Mouse (Mus musculus): ENCODE measurements at regions not wholly inside any gene's neighbourhood (a gene's known extent, or its start where the extent isn't known, plus 50 kb on each side); places are given as distances from the start of the nearest gene placed in this dataset.

DNA sequence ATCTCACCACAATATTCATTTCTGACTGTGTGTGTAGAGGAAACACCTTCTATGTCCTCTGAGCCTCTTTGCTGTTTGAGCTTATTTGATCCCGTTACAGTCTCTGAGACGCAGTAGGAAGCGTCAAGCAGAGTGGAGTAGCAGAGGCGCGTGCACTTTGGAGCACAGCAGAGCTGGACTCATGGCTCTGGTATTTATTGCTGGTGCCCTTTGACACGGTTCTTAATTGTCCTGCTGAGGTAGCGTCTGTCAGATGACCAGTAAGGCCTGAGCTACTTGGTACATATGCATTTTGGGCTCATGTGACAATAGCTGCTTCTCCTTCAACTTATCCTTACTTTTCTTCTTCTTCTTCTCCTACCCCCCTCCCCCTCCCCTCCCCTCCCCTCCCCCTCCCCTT, 195.8 kb downstream of the Foxo1 start:
- H3K27ac ChIP-seq (ENCODE audit: insufficient read depth, low read length) = no peak overlapping the region
- TF ChIP-seq POLR2A (IDR thresholded peaks at IDR 0.05; ENCODE audit: borderline replicate concordance, insufficient read depth, low read length) (no peak), CTCF (IDR thresholded peaks at IDR 0.05; ENCODE audit: borderline replicate concordance, insufficient read depth, low read depth, low read length) (no peak)
- H3K4me1 ChIP-seq (ENCODE audit: control insufficient read depth, insufficient read depth, low read length) = peaks cover 11% of the 10 kb centered on the region
- no peaks in the 10 kb centered on the region for H3K27me3 ChIP-seq (ENCODE audit: control insufficient read depth, insufficient read depth, low read length)
- DNase-seq = no peak
- 64% methylated on average over 7 of the region's 7 CpGs for WGBS
- no peak overlapping the region for H3K4me3 ChIP-seq (replicated peaks; ENCODE audit: insufficient read depth, low read depth, low read length)

DNA sequence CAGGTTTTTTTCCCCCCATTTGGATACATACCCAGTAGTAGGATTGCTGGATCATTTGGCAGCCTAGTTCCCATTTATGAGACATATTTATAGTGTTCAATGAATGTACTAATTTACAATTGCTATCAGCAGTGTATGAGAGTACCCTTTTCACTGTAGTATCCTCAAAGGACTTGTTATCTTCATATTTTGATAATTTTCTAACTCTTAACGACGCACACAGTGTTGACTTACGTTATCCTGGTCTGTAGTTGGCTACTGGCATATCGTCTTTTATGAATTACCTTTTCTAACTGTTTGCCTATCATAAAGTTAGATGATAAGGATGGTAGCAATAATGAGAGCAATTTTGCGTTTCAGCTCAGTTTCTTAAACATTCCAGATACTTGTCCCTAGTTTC, 186.8 kb downstream of the Foxo1 start:
- no peak overlapping the region for H3K4me3 ChIP-seq (replicated peaks; ENCODE audit: insufficient read depth, low read depth, low read length)
- no peak overlapping the region for H3K27ac ChIP-seq (ENCODE audit: insufficient read depth, low read length)
- no peaks in the 10 kb centered on the region for H3K4me1 ChIP-seq (ENCODE audit: control insufficient read depth, insufficient read depth, low read length)
- no peak for DNase-seq
- no peak for TF ChIP-seq CTCF (IDR thresholded peaks at IDR 0.05; ENCODE audit: borderline replicate concordance, insufficient read depth, low read depth, low read length)
- TF ChIP-seq POLR2A (IDR thresholded peaks at IDR 0.05; ENCODE audit: borderline replicate concordance, insufficient read depth, low read length) = no peak
- no peaks in the 10 kb centered on the region for H3K27me3 ChIP-seq (ENCODE audit: control insufficient read depth, insufficient read depth, low read length)
- 97% methylated on average over 5 of the region's 5 CpGs for WGBS

DNA sequence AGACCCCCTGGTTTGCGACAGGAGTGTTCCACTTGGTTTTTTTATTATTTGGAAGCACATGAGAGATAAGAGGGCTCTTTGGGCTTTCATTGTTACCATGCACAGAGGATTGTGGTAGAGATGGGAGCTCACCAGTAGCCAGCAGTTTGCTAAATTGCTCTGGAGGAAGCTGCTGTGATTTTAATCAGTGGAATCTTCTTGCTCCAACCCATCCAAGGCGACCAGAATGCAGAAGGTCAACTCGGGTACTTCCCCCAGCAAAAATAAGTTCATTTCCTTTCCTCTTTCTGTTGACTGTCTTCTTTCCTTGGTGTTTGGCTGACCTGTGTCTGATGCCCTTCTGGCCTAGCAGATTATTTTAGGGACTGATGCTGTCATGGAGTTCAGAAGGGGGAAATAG, 184.9 kb downstream of the Foxo1 start:
- Histone ChIP-seq H3K4me1 (ENCODE audit: control insufficient read depth, insufficient read depth, low read length) (no peaks in the 10 kb centered on the region), H3K27ac (ENCODE audit: insufficient read depth, low read length) (no peak overlapping the region), H3K4me3 (replicated peaks; ENCODE audit: insufficient read depth, low read depth, low read length) (no peak overlapping the region), H3K27me3 (ENCODE audit: control insufficient read depth, insufficient read depth, low read length) (no peaks in the 10 kb centered on the region)
- WGBS = 92% methylated on average over 3 of the region's 3 CpGs
- DNase-seq = no peak
- TF ChIP-seq CTCF (IDR thresholded peaks at IDR 0.05; ENCODE audit: borderline replicate concordance, insufficient read depth, low read depth, low read length) = no peak
- no peak for TF ChIP-seq POLR2A (IDR thresholded peaks at IDR 0.05; ENCODE audit: borderline replicate concordance, insufficient read depth, low read length)

DNA sequence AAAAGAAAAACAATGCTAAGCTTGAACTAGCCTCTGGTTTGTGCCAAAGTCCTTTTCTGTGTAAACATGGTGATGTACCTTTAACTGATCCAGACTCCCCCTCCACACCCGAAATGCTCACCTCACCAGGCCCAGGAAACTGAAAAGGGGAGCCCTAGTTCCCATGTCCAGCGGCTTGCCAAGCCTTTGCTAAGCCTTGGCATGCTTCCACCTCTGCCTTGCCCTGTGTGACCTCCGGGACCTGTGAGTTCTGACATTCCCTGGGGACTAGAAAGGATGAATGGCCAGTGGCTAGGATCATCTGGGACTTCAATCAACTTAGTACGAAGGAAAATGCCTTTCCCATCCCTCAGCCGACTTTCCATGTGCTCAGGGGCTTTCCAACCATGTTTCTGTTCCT, 184.2 kb downstream of the Foxo1 start:
- TF ChIP-seq POLR2A (IDR thresholded peaks at IDR 0.05; ENCODE audit: borderline replicate concordance, insufficient read depth, low read length) (no peak), CTCF (IDR thresholded peaks at IDR 0.05; ENCODE audit: borderline replicate concordance, insufficient read depth, low read depth, low read length) (no peak)
- Histone ChIP-seq H3K4me1 (ENCODE audit: control insufficient read depth, insufficient read depth, low read length) (no peaks in the 10 kb centered on the region), H3K27me3 (ENCODE audit: control insufficient read depth, insufficient read depth, low read length) (no peaks in the 10 kb centered on the region), H3K4me3 (replicated peaks; ENCODE audit: insufficient read depth, low read depth, low read length) (no peak overlapping the region), H3K27ac (ENCODE audit: insufficient read depth, low read length) (no peak overlapping the region)
- no peak for DNase-seq
- WGBS = 66% methylated on average over 5 of the region's 5 CpGs

DNA sequence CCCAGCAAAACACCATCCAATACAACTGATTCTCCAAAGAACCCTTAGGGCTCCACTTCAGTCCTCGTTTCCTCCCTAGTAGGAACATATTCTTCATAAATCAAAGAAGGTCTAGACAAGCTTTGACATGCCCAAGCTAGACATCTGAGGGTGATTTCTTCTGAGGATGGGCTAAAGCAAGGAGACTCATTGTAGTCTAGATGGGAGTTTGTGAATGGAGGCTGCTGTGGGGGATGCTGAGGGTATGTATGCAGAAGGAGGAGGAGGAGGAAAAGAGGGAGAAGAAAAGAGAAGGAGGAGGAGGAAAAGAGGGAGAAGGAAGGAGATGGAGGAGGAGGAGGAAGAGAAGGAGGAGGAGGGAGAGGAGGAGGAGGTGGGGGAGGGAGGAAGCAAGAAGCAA, 178.9 kb downstream of the Foxo1 start:
- peaks cover 11% of the 10 kb centered on the region for H3K4me1 ChIP-seq (ENCODE audit: control insufficient read depth, insufficient read depth, low read length)
- H3K27me3 ChIP-seq (ENCODE audit: control insufficient read depth, insufficient read depth, low read length) = no peaks in the 10 kb centered on the region
- H3K27ac ChIP-seq (ENCODE audit: insufficient read depth, low read length) = no peak overlapping the region
- H3K4me3 ChIP-seq (replicated peaks; ENCODE audit: insufficient read depth, low read depth, low read length) = no peak overlapping the region
- 92% methylated on average over 1 of the region's 1 CpGs for WGBS
- TF ChIP-seq POLR2A (IDR thresholded peaks at IDR 0.05; ENCODE audit: borderline replicate concordance, insufficient read depth, low read length) (no peak), CTCF (IDR thresholded peaks at IDR 0.05; ENCODE audit: borderline replicate concordance, insufficient read depth, low read depth, low read length) (no peak)
- DNase-seq = no peak

DNA sequence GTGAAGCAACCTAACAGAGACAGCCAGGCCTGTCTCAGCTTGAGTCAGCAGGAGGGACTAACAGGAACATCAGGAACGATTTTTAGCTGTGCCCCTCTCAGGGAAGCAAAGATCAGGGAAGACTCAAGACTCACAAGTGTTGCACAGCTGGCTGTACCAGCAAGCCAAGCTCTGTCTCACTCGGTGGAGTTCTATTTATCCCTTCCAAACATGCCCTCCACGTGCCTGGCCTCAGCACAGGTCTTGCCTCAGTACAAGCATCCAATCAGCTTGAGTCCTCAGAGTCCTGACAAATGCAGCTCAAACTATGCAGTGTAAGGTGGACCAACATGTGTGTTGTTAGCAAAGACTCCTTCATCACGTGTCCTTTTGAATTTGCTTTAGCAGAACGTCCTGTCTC, 178.4 kb downstream of the Foxo1 start:
- TF ChIP-seq POLR2A (IDR thresholded peaks at IDR 0.05; ENCODE audit: borderline replicate concordance, insufficient read depth, low read length) (no peak), CTCF (IDR thresholded peaks at IDR 0.05; ENCODE audit: borderline replicate concordance, insufficient read depth, low read depth, low read length) (no peak)
- no peak overlapping the region for H3K27ac ChIP-seq (ENCODE audit: insufficient read depth, low read length)
- 75% methylated on average over 5 of the region's 5 CpGs for WGBS
- no peaks in the 10 kb centered on the region for H3K27me3 ChIP-seq (ENCODE audit: control insufficient read depth, insufficient read depth, low read length)
- DNase-seq = no peak
- H3K4me3 ChIP-seq (replicated peaks; ENCODE audit: insufficient read depth, low read depth, low read length) = no peak overlapping the region
- peaks cover 11% of the 10 kb centered on the region for H3K4me1 ChIP-seq (ENCODE audit: control insufficient read depth, insufficient read depth, low read length)

DNA sequence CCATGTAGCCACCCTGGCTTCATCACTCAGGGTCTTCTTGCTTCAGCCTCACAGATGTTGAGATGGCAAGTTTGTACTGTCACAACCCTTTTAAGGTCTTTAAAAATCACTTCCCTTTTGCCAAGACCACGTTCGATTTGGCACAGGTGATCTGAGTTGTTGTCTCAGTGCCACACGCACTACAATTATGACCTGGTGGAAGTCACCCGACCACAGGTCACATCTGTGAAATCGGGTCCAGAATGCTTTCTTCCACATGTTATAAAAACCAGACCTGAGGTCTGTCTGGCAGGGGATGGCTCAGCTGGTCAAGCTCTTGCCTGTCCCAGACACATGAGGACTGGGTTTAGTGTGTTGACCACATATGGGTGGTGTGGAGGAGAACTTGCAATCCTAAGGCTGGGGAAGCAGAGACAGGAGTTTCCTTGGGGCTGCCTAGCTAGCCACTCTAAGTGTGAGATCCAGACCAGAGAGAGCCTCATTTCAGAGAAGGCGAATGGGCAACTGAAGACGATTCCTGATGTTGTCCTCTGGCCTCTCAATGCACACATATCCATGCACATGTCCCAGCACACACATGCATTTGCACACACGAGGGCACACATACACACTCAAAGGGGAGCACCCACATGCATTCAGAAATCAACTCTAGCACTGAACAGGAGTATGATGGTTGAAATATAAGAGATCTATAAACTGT, 176.4 kb downstream of the Foxo1 start:
- WGBS = 88% methylated on average over 8 of the region's 8 CpGs
- H3K27ac ChIP-seq (ENCODE audit: insufficient read depth, low read length) = no peak overlapping the region
- peaks cover 11% of the 10 kb centered on the region for H3K4me1 ChIP-seq (ENCODE audit: control insufficient read depth, insufficient read depth, low read length)
- no peaks in the 10 kb centered on the region for H3K27me3 ChIP-seq (ENCODE audit: control insufficient read depth, insufficient read depth, low read length)
- H3K4me3 ChIP-seq (replicated peaks; ENCODE audit: insufficient read depth, low read depth, low read length) = no peak overlapping the region
- TF ChIP-seq POLR2A (IDR thresholded peaks at IDR 0.05; ENCODE audit: borderline replicate concordance, insufficient read depth, low read length) = no peak
- TF ChIP-seq CTCF (IDR thresholded peaks at IDR 0.05; ENCODE audit: borderline replicate concordance, insufficient read depth, low read depth, low read length) = no peak
- no peak for DNase-seq

DNA sequence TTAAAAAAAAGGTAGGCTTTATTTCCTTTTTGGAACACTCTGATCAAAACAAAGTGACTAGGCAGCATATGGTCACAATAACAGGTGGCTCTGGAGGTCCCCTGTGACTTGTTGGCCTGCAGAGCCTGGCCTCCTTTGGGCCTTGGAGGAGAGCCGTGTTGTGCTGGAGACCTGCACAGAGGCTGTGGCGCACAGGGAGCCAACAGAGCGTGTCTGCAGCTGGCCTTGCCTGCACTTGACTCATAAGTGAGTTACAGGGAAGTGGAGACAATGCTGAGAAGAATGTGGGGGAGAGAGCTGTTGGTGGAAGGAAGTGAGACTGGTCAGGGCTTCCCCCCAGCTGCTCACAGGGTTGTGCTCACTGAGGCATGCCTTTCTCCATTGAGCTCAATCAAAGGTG, 175.7 kb downstream of the Foxo1 start:
- 17% methylated on average over 3 of the region's 3 CpGs for WGBS
- Histone ChIP-seq H3K4me3 (replicated peaks; ENCODE audit: insufficient read depth, low read depth, low read length) (no peak overlapping the region), H3K27me3 (ENCODE audit: control insufficient read depth, insufficient read depth, low read length) (no peaks in the 10 kb centered on the region), H3K4me1 (ENCODE audit: control insufficient read depth, insufficient read depth, low read length) (peaks cover 11% of the 10 kb centered on the region), H3K27ac (ENCODE audit: insufficient read depth, low read length) (no peak overlapping the region)
- peak; percentile 62 to 74 for DNase-seq
- TF ChIP-seq CTCF (IDR thresholded peaks at IDR 0.05; ENCODE audit: borderline replicate concordance, insufficient read depth, low read depth, low read length) (no peak), POLR2A (IDR thresholded peaks at IDR 0.05; ENCODE audit: borderline replicate concordance, insufficient read depth, low read length) (no peak)

Measured in cerebellum, adult 2 months (tissue).